Mouse (Mus musculus) spleen, adult 18-20 months (tissue): ENCODE data around the gene Prpf38b.
"Not testable (repeated sequence)": the region's sequence is repeated elsewhere in the genome, so short reads cannot be mapped to it uniquely, and the experiment has no call there.

Source experiments
- DNase-seq, 2 experiments: peaks; one replicate each; pipeline ENCODE4 v3.0.0; 2022; ENCODE audit warnings: mixed read lengths in 2 of 2

Prpf38b gene

GRCm38 (mm10) chr3:108900147-108900546, 11.4 kb downstream of the Prpf38b start:
- DNase-seq, result peak in 1 of 2 experiments; percentile 56

GRCm38 (mm10) chr3:108898640-108899039, 12.9 kb downstream of the Prpf38b start:
- DNase-seq, result no peak

- DNase-seq, result no peak
These were observed 18.6 kb downstream of the Prpf38b start for GRCm38 (mm10) chr3:108892914-108893313.

GRCm38 (mm10) chr3:108892080-108892479, 19.4 kb downstream of the Prpf38b start:
- DNase-seq, result no peak

- no peak for DNase-seq
These were observed 21.6 kb downstream of the Prpf38b start, which contains the start of gene Fndc7 for GRCm38 (mm10) chr3:108889908-108890307. Gene Fndc7, minus strand, starts transcription at chr3:108890008.

GRCm38 (mm10) chr3:108887618-108887975, 23.9 kb downstream of the Prpf38b start:
- DNase-seq, result no peak

- no peak for DNase-seq
These were observed 24.5 kb downstream of the Prpf38b start for GRCm38 (mm10) chr3:108886934-108887617.

- DNase-seq, result no peak
These were observed 25.6 kb downstream of the Prpf38b start for GRCm38 (mm10) chr3:108885686-108886530.

GRCm38 (mm10) chr3:108884706-108885289, 26.7 kb downstream of the Prpf38b start:
- no peak for DNase-seq

- no peak for DNase-seq
These were observed 28.5 kb downstream of the Prpf38b start for GRCm38 (mm10) chr3:108883067-108883466.

GRCm38 (mm10) chr3:108881873-108882272, 29.7 kb downstream of the Prpf38b start:
- not testable (repeated sequence) for DNase-seq

GRCm38 (mm10) chr3:108880544-108881507, 30.7 kb downstream of the Prpf38b start:
- DNase-seq, result peak in 1 of 2 experiments; percentile 11

GRCm38 (mm10) chr3:108879836-108880435, 31.6 kb downstream of the Prpf38b start:
- no peak for DNase-seq

GRCm38 (mm10) chr3:108879129-108879528, 32.4 kb downstream of the Prpf38b start:
- no peak for DNase-seq

GRCm38 (mm10) chr3:108870631-108871030, 40.9 kb downstream of the Prpf38b start:
- no peak for DNase-seq

- no peak for DNase-seq
These were observed 44.1 kb downstream of the Prpf38b start for GRCm38 (mm10) chr3:108867449-108867848.

GRCm38 (mm10) chr3:108865676-108866075, 45.9 kb downstream of the Prpf38b start:
- DNase-seq, result no peak

GRCm38 (mm10) chr3:108865129-108865528, 46.4 kb downstream of the Prpf38b start:
- DNase-seq, result no peak

- DNase-seq, result no peak
These were observed 48.4 kb downstream of the Prpf38b start for GRCm38 (mm10) chr3:108863091-108863490.

- not testable (repeated sequence) for DNase-seq
These were observed 49.2 kb downstream of the Prpf38b start for GRCm38 (mm10) chr3:108862282-108862681.

GRCm38 (mm10) chr3:108860786-108861185, 50.7 kb downstream of the Prpf38b start:
- no peak for DNase-seq

GRCm38 (mm10) chr3:108858231-108858770, 53.2 kb downstream of the Prpf38b start:
- DNase-seq, result no peak
